Mouse (Mus musculus) frontal cortex, postnatal 10 days (tissue): Measurements from ENCODE around the gene Ankfn1.

Experiments
- DNase-seq, 2 experiments: peaks; one replicate each; pipeline ENCODE4 v3.0.0; 2022; ENCODE audit warnings: low spot score in 2 of 2, mixed read lengths in 1 of 2

The Ankfn1 gene

GRCm38 (mm10) chr11:89370373-89370772 lies 407.1 kb downstream of the Ankfn1 start:
- DNase-seq, result no peak

GRCm38 (mm10) chr11:89363981-89364380 lies 413.5 kb downstream of the Ankfn1 start:
- DNase-seq, result no peak

- no peak for DNase-seq
Measured at GRCm38 (mm10) chr11:89360895-89361294, 416.6 kb downstream of the Ankfn1 start.

- no peak for DNase-seq
Measured at GRCm38 (mm10) chr11:89358546-89358945, 418.9 kb downstream of the Ankfn1 start.

GRCm38 (mm10) chr11:89356479-89356878 lies 421.0 kb downstream of the Ankfn1 start:
- no peak for DNase-seq

GRCm38 (mm10) chr11:89356018-89356417 lies 421.4 kb downstream of the Ankfn1 start:
- no peak for DNase-seq

GRCm38 (mm10) chr11:89340238-89340637 lies 437.2 kb downstream of the Ankfn1 start:
- DNase-seq, result no peak
